Mouse (Mus musculus) mouse embryonic stem cell (cell line): ENCODE results near the gene Iqce.

Source experiments
- in situ Hi-C, 2 experiments: fragments of 300-500 bp; cut with MboI; formaldehyde crosslinking; loops; 1 replicate in 1 of 2; 3 replicates in 1 of 2; pipeline ENCODE4 v1.14.3; 2019 to 2020; ENCODE audit warnings: low sequenced_read_pairs in 2 of 2, low pct_unique_long_range_greater_than_20kb in 1 of 2, mixed read lengths in 1 of 2; ENCODE audit not compliant: unreplicated experiment in 1 of 2

Iqce gene

GRCm38 (mm10) chr5:140623791-140624190 lies 78.4 kb downstream of the Iqce start:
- in situ Hi-C loops: no loop called here

- in situ Hi-C loops: no loop called here
Measured at GRCm38 (mm10) chr5:140622978-140623670, 79.1 kb downstream of the Iqce start.

GRCm38 (mm10) chr5:140621517-140621916 lies 80.7 kb downstream of the Iqce start:
- in situ Hi-C loops: no loop called here

GRCm38 (mm10) chr5:140621092-140621491 lies 81.1 kb downstream of the Iqce start:
- in situ Hi-C loops: no loop called here

GRCm38 (mm10) chr5:140619895-140620736 lies 82.1 kb downstream of the Iqce start:
- in situ Hi-C loops: loop anchor here (5.0 to 10.0 kb wide), 3 partner anchors 78 to 145 kb away; no protein-coding TSS in a partner anchor

GRCm38 (mm10) chr5:140619151-140619771 lies 82.9 kb downstream of the Iqce start:
- in situ Hi-C loops: loop anchor here (5.0 to 10.0 kb wide), 3 partner anchors 77 to 144 kb away; no protein-coding TSS in a partner anchor

- in situ Hi-C loops: loop anchor here (5.0 to 10.0 kb wide), 3 partner anchors 75 to 143 kb away; no protein-coding TSS in a partner anchor
Measured at GRCm38 (mm10) chr5:140617714-140618113, 84.5 kb downstream of the Iqce start.

- in situ Hi-C loops: loop anchor here (5.0 to 10.0 kb wide), 3 partner anchors 74 to 142 kb away; no protein-coding TSS in a partner anchor
Measured at GRCm38 (mm10) chr5:140616691-140617090, 85.5 kb downstream of the Iqce start.

- in situ Hi-C loops: loop anchor here (5.0 to 10.0 kb wide), 3 partner anchors 74 to 141 kb away; no protein-coding TSS in a partner anchor
Measured at GRCm38 (mm10) chr5:140616110-140616503, 86.1 kb downstream of the Iqce start.

GRCm38 (mm10) chr5:140615321-140616109 lies 86.7 kb downstream of the Iqce start:
- in situ Hi-C loops: loop anchor here (5.0 to 10.0 kb wide), 3 partner anchors 73 to 141 kb away; no protein-coding TSS in a partner anchor

GRCm38 (mm10) chr5:140614837-140615236 lies 87.3 kb downstream of the Iqce start:
- in situ Hi-C loops: loop anchor here (5.0 to 10.0 kb wide), 3 partner anchors 73 to 140 kb away; no protein-coding TSS in a partner anchor

- in situ Hi-C loops: loop anchor here in 1 of 2 experiments (10.0 kb wide), 1 partner anchor 139 kb away; no protein-coding TSS in a partner anchor
Measured at GRCm38 (mm10) chr5:140614141-140614540, 88.0 kb downstream of the Iqce start.

GRCm38 (mm10) chr5:140612191-140612590 lies 90.0 kb downstream of the Iqce start:
- in situ Hi-C loops: loop anchor here in 1 of 2 experiments (10.0 kb wide), 1 partner anchor 137 kb away; no protein-coding TSS in a partner anchor
